ENCODE assay signal across 8 mouse cellular contexts in genomic region chr10:81358209-81358608, GRCm38 (mm10). TPM values are rescaled to one million over a fixed set of nuclear protein-coding genes. Genes with fewer than 3 reads are reported as not detected.
DNase-seq lines count a peak whose midpoint lies in the region; ATAC-seq lines count a peak whose summit lies in the region.
"Had no signal": no experiment of that assay in that cellular context is flagged by ENCODE, and none has a peak within 500 bp of the region (broad histone marks: within the 10 kb centered on the region; RNA-seq: fewer than 3 reads in every experiment).

No protein-coding gene starts in this region.

- peak overlapping the region; percentile 99 for H3K4me2 ChIP-seq in forebrain, embryonic 11.5 days (ENCODE audit: low read depth, low read length, severe bottlenecking)
- H3K4me2 ChIP-seq in liver, embryonic 11.5 days = peak overlapping the region; percentile 99
- H3K4me2 ChIP-seq in stomach, embryonic 16.5 days (ENCODE audit: low read depth, low read length) = peak overlapping the region; percentile 99

- H3K4me1 ChIP-seq in megakaryocyte, embryonic 14.5 days = peaks cover 84% of the 10 kb centered on the region
- peaks cover 8% of the 10 kb centered on the region; the same call in 1 of the 2 replicates for H3K4me1 ChIP-seq in forebrain, embryonic 11.5 days (replicated peaks; ENCODE audit: control insufficient read depth, insufficient read depth, low read length)
- peaks cover 78% of the 10 kb centered on the region for H3K4me1 ChIP-seq in liver, embryonic 11.5 days (replicated peaks; ENCODE audit: control insufficient read depth, insufficient read depth, low read length)
- H3K4me1 ChIP-seq in stomach, embryonic 16.5 days (ENCODE audit: control insufficient read depth, insufficient read depth, low read length) = peaks cover 42% of the 10 kb centered on the region

- no peak for ATAC-seq in megakaryocyte, adult 5-6 weeks (ENCODE audit: poor library complexity, severe bottlenecking)
- ATAC-seq in forebrain, embryonic 11.5 days (replicated peaks; ENCODE audit: low FRiP score) = no peak; the same call in 1 of the 2 replicates
- ATAC-seq in liver, embryonic 11.5 days (replicated peaks; ENCODE audit: low FRiP score) = no peak
- ATAC-seq in stomach, embryonic 16.5 days (ENCODE audit: insufficient read depth, low FRiP score) = no peak

- H3K27me3 ChIP-seq in megakaryocyte, embryonic 14.5 days (replicated peaks) = no peaks in the 10 kb centered on the region
- H3K27me3 ChIP-seq in forebrain, embryonic 11.5 days (ENCODE audit: control insufficient read depth, insufficient read depth, low read length) = peaks cover 10% of the 10 kb centered on the region; the same call in 1 of the 2 replicates
- no peaks in the 10 kb centered on the region for H3K27me3 ChIP-seq in liver, embryonic 11.5 days (replicated peaks; ENCODE audit: control insufficient read depth, insufficient read depth, low read length)
- peaks cover 3% of the 10 kb centered on the region; the same call in 1 of the 2 replicates for H3K27me3 ChIP-seq in stomach, embryonic 16.5 days (ENCODE audit: control insufficient read depth, insufficient read depth, low read length)

- H3K36me3 ChIP-seq in megakaryocyte, embryonic 14.5 days (replicated peaks; ENCODE audit: low read length) = peaks cover 44% of the 10 kb centered on the region
- H3K36me3 ChIP-seq in forebrain, embryonic 11.5 days (ENCODE audit: control insufficient read depth, insufficient read depth, low read length) = no peaks in the 10 kb centered on the region
- H3K36me3 ChIP-seq in liver, embryonic 11.5 days (ENCODE audit: control insufficient read depth, insufficient read depth, low read length) = peaks cover 13% of the 10 kb centered on the region; the same call in 1 of the 2 replicates
- 0 out of 2 replicates have a peak, but pooled peaks cover 2% of the 10 kb centered on the region for H3K36me3 ChIP-seq in stomach, embryonic 16.5 days (ENCODE audit: control insufficient read depth, insufficient read depth, low read length)

- no peaks in the 10 kb centered on the region for H3K9me3 ChIP-seq in megakaryocyte, embryonic 14.5 days
- H3K9me3 ChIP-seq in forebrain, embryonic 11.5 days (ENCODE audit: control insufficient read depth, low read length) = no peaks in the 10 kb centered on the region
- H3K9me3 ChIP-seq in liver, embryonic 11.5 days (ENCODE audit: control insufficient read depth, low read length) = no peaks in the 10 kb centered on the region
- no peaks in the 10 kb centered on the region for H3K9me3 ChIP-seq in stomach, embryonic 16.5 days (replicated peaks; ENCODE audit: control insufficient read depth, low read length)

- WGBS in forebrain, embryonic 11.5 days = 36% methylated on average over 4 of the region's 4 CpGs
- WGBS in liver, embryonic 11.5 days = 26% methylated on average over 4 of the region's 4 CpGs
- WGBS in stomach, embryonic 16.5 days = 31% methylated on average over 4 of the region's 4 CpGs

- no peak for DNase-seq in forebrain, embryonic 11.5 days (ENCODE audit: low spot score)
- no peak for DNase-seq in liver, embryonic 11.5 days (ENCODE audit: low spot score)
- no peak for DNase-seq in adrenal gland, postnatal 4 days (ENCODE audit: low spot score in 2 of 2)
- no peak for DNase-seq in right cerebral cortex, adult 18-20 months
- DNase-seq: retina, postnatal 1 day had no signal

- peak overlapping the region; percentile 100 for H3K4me3 ChIP-seq in megakaryocyte, embryonic 14.5 days (replicated peaks)
- H3K4me3 ChIP-seq in forebrain, embryonic 11.5 days (ENCODE audit: low read depth, low read length) = peak overlapping the region; percentile 64
- peak overlapping the region; percentile 94 for H3K4me3 ChIP-seq in liver, embryonic 11.5 days (ENCODE audit: low read depth, low read length)
- peak overlapping the region; percentile 80 for H3K4me3 ChIP-seq in stomach, embryonic 16.5 days (replicated peaks; ENCODE audit: low read length)

- no peak overlapping the region for H3K27ac ChIP-seq in forebrain, embryonic 11.5 days (ENCODE audit: low read depth, low read length)
- peak overlapping the region; percentile 83 for H3K27ac ChIP-seq in liver, embryonic 11.5 days (ENCODE audit: low read depth, low read length)
- no peak overlapping the region for H3K27ac ChIP-seq in stomach, embryonic 16.5 days (ENCODE audit: low read length)

- peak overlapping the region; percentile 64 for H3K9ac ChIP-seq in forebrain, embryonic 11.5 days (ENCODE audit: low read length)
- peak overlapping the region; percentile 90 for H3K9ac ChIP-seq in liver, embryonic 11.5 days (ENCODE audit: low read depth, low read length)
- H3K9ac ChIP-seq in stomach, embryonic 16.5 days (ENCODE audit: low read length) = peak overlapping the region; percentile 90

RNA-seq across cellular contexts. Expression of gene Mfsd12, which starts 0.9 kb away (rescaled TPM):
- polyA plus RNA-seq in megakaryocyte, embryonic 14.5 days (2012; ENCODE audit: insufficient read depth, low replicate concordance) = 20.2 and 44.1 TPM in 2 replicates
- total RNA-seq in megakaryocyte, adult 5-6 weeks (2015) = 4.1 and 4.6 TPM in 2 replicates
- 7.4 TPM in 2 replicates for total RNA-seq in megakaryocyte, adult 5-6 weeks (2017)
- 4.5 and 4.7 TPM in 2 replicates for polyA plus RNA-seq in forebrain, embryonic 11.5 days (2014; fragmentation: Nextera tagmentation; extraction: Ambion mirVana)
- polyA plus RNA-seq in liver, embryonic 11.5 days (2014; fragmentation: Nextera tagmentation; extraction: Ambion mirVana) = 11.2 TPM in 2 replicates
- 7.3 and 8.6 TPM in 2 replicates for polyA plus RNA-seq in stomach, embryonic 16.5 days (2015; fragmentation: Nextera tagmentation; extraction: Ambion mirVana)
- 10 to 100 TPM; 21.2 to 22.0 TPM for total RNA-seq in adrenal gland, postnatal 4 days (2021)

RNA-seq across cellular contexts. Expression of gene 4930404N11Rik, which starts 7.4 kb away (rescaled TPM):
- polyA plus RNA-seq in megakaryocyte, embryonic 14.5 days (2012; ENCODE audit: insufficient read depth, low replicate concordance) = 30.6 and 109 TPM in 2 replicates
- 0.49 and 1.3 TPM in 2 replicates for total RNA-seq in megakaryocyte, adult 5-6 weeks (2015)
- total RNA-seq in megakaryocyte, adult 5-6 weeks (2017) = 0.37 and 0.49 TPM in 2 replicates
- polyA plus RNA-seq in forebrain, embryonic 11.5 days (2014; fragmentation: Nextera tagmentation; extraction: Ambion mirVana) = 0.15 and 0.40 TPM in 2 replicates
- polyA plus RNA-seq in liver, embryonic 11.5 days (2014; fragmentation: Nextera tagmentation; extraction: Ambion mirVana) = 0.64 and 0.68 TPM in 2 replicates
- polyA plus RNA-seq in stomach, embryonic 16.5 days (2015; fragmentation: Nextera tagmentation; extraction: Ambion mirVana) = 2.9 and 3.0 TPM in 2 replicates
- 1 to 10 TPM; 6.3 to 8.2 TPM for total RNA-seq in adrenal gland, postnatal 4 days (2021)

RNA-seq across cellular contexts. Expression of gene Hmg20b, which starts 7.9 kb away (rescaled TPM):
- polyA plus RNA-seq in megakaryocyte, embryonic 14.5 days (2012; ENCODE audit: insufficient read depth, low replicate concordance) = 302 and 601 TPM in 2 replicates
- total RNA-seq in megakaryocyte, adult 5-6 weeks (2015) = 27.4 and 33.0 TPM in 2 replicates
- total RNA-seq in megakaryocyte, adult 5-6 weeks (2017) = 18.1 and 24.5 TPM in 2 replicates
- 109 and 111 TPM in 2 replicates for polyA plus RNA-seq in forebrain, embryonic 11.5 days (2014; fragmentation: Nextera tagmentation; extraction: Ambion mirVana)
- 68.6 and 69.2 TPM in 2 replicates for polyA plus RNA-seq in liver, embryonic 11.5 days (2014; fragmentation: Nextera tagmentation; extraction: Ambion mirVana)
- polyA plus RNA-seq in stomach, embryonic 16.5 days (2015; fragmentation: Nextera tagmentation; extraction: Ambion mirVana) = 67.7 and 70.2 TPM in 2 replicates
- total RNA-seq in adrenal gland, postnatal 4 days (2021) = 100 to 1,000 TPM; 107 to 108 TPM

RNA-seq across cellular contexts. Expression of gene Gipc3, which starts 15.1 kb away (rescaled TPM):
- 2.9 and 11.0 TPM in 2 replicates for polyA plus RNA-seq in megakaryocyte, embryonic 14.5 days (2012; ENCODE audit: insufficient read depth, low replicate concordance)
- not detected in 2 replicates for total RNA-seq in megakaryocyte, adult 5-6 weeks (2015)
- total RNA-seq in megakaryocyte, adult 5-6 weeks (2017) = not detected in 2 replicates
- polyA plus RNA-seq in forebrain, embryonic 11.5 days (2014; fragmentation: Nextera tagmentation; extraction: Ambion mirVana) = 0.07 TPM in 1 of 2 replicates, not detected in the other
- not detected in 2 replicates for polyA plus RNA-seq in liver, embryonic 11.5 days (2014; fragmentation: Nextera tagmentation; extraction: Ambion mirVana)
- 0.05 TPM in 1 of 2 replicates, not detected in the other for polyA plus RNA-seq in stomach, embryonic 16.5 days (2015; fragmentation: Nextera tagmentation; extraction: Ambion mirVana)
- 1 to 10 TPM; 2.3 to 2.6 TPM for total RNA-seq in adrenal gland, postnatal 4 days (2021)

RNA-seq across cellular contexts. Expression of gene Fzr1, which starts 20.1 kb away (rescaled TPM):
- 71.2 and 72.9 TPM in 2 replicates for polyA plus RNA-seq in megakaryocyte, embryonic 14.5 days (2012; ENCODE audit: insufficient read depth, low replicate concordance)
- 22.7 and 23.8 TPM in 2 replicates for total RNA-seq in megakaryocyte, adult 5-6 weeks (2015)
- 20.9 and 24.0 TPM in 2 replicates for total RNA-seq in megakaryocyte, adult 5-6 weeks (2017)
- 132 and 144 TPM in 2 replicates for polyA plus RNA-seq in forebrain, embryonic 11.5 days (2014; fragmentation: Nextera tagmentation; extraction: Ambion mirVana)
- 74.0 and 75.9 TPM in 2 replicates for polyA plus RNA-seq in liver, embryonic 11.5 days (2014; fragmentation: Nextera tagmentation; extraction: Ambion mirVana)
- 69.2 and 79.0 TPM in 2 replicates for polyA plus RNA-seq in stomach, embryonic 16.5 days (2015; fragmentation: Nextera tagmentation; extraction: Ambion mirVana)
- 10 to 100 TPM; 69.1 to 70.7 TPM for total RNA-seq in adrenal gland, postnatal 4 days (2021)
